Mouse (Mus musculus): ENCODE data around the gene 2610301B20Rik.

- TF ChIP-seq CTCF (IDR thresholded peaks at IDR 0.05; ENCODE audit: low read depth, low read length) (no peak), POLR2A (IDR thresholded peaks at IDR 0.05; ENCODE audit: borderline replicate concordance, low read depth, low read length) (no peak)
These were observed 52.1 kb downstream of the 2610301B20Rik start for GRCm38 (mm10) chr4:10926416-10926815.
